Mouse (Mus musculus) heart, postnatal 0 days (tissue): ENCODE results near the gene Ccdc62.

ENCODE experiments used
- CTCF ChIP-seq: IDR thresholded peaks from 2 replicates; pipeline ENCODE4 v1.5.1; 2016; ENCODE audit warnings: antibody characterized with exemption, control low read depth, low read depth
- EP300 ChIP-seq: IDR thresholded peaks from 2 replicates; pipeline ENCODE4 v1.6.1; 2016; ENCODE audit warnings: antibody characterized with exemption, low read depth

DNA sequence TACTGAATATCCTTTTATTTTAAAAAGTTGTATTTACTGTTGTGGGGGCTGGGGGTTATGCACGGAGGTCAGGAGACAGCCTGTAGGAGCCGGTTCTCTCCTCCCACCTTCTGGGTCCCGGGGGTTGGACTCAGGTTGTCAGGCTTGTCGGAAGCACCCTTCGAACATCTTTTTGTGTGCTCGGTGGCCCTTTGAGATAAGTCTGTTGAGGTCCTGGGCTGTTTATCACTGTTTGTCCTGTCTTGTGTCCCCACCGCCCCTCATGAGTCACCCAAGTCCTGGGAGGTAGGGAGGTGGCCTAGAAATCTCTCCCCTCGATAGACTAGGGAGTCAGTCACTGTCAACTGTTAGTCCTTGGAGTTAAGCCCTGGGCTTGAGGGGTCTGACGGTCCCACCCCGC lies 67.9 kb downstream of the Ccdc62 start:
- TF ChIP-seq EP300 (no peak), CTCF (no peak)
